Mouse (Mus musculus): Measurements from ENCODE around the gene Olfr609.
"Not testable (repeated sequence)": the region's sequence is repeated elsewhere in the genome, so short reads cannot be mapped to it uniquely, and the experiment has no call there.

Olfr609 gene

DNA sequence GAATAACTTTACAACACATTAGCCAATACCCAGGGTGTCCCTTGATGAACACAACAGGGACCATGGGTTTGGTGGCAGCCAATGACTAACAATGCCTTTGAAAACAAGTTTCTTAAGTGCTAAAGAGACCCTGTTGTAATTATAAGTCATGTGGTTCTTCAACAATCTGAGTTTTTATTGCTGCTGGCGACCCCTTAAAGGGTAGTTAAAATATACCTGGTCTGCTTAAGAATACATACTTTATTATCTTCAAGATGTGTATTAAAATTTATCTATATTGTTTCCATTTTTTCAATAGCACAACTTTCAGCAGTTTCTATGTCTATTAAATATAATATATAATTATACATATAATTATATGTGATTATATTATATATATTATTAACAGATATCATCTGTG lies at the start of gene Olfr609:
Gene Olfr609, minus strand, starts transcription at position 101 of the 400 bp plus-strand sequence.
- no peak for DNase-seq (ENCODE audit: inconsistent age in 2 of 2, low spot score in 1 of 2)

GRCm38 (mm10) chr7:103542617-103543016 lies 44.8 kb upstream of the Olfr609 start, which contains the start of gene Olfr612:
Gene Olfr612 (minus strand): TSS chr7:103542717.
- DNase-seq (ENCODE audit: inconsistent age in 2 of 2, low spot score in 1 of 2): not testable (repeated sequence)

DNA sequence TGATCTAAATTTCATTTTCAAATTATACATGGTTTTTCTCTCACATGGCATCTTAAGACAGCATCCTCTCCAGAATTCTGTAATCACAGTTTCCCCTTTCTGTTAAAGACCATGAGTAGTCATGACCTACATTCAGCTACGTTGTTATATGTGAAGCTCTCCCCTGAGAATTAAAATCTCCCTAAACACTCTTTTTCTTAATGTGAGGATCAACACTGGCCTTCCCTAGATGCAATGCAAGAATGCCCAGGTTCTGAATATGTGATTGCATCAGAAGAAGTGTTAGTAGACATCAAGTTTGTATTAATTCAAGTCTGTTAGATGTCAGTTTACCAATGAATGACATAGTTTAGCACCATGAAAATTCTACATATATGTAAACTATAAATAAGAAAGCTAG lies 22.9 kb upstream of the Olfr609 start, which contains the start of gene Olfr611:
Gene Olfr611, minus strand, starts transcription at position 101 of the 400 bp plus-strand sequence.
- not testable (repeated sequence) for DNase-seq (ENCODE audit: inconsistent age in 2 of 2, low spot score in 1 of 2)

GRCm38 (mm10) chr7:103512022-103512421 lies 14.2 kb upstream of the Olfr609 start, which contains the start of gene Olfr610:
Gene Olfr610 (minus strand): TSS chr7:103512122.
- no peak for DNase-seq (ENCODE audit: inconsistent age in 2 of 2, low spot score in 1 of 2)

- DNase-seq (ENCODE audit: inconsistent age in 2 of 2, low spot score in 1 of 2): not testable (repeated sequence)
Measured at GRCm38 (mm10) chr7:103477106-103477505, 20.8 kb downstream of the Olfr609 start.

- no peak for DNase-seq (ENCODE audit: inconsistent age in 2 of 2, low spot score in 1 of 2)
Measured at GRCm38 (mm10) chr7:103469577-103469976, 28.3 kb downstream of the Olfr609 start, which contains the start of gene Olfr608. Gene Olfr608 (plus strand): TSS chr7:103469877.

DNA sequence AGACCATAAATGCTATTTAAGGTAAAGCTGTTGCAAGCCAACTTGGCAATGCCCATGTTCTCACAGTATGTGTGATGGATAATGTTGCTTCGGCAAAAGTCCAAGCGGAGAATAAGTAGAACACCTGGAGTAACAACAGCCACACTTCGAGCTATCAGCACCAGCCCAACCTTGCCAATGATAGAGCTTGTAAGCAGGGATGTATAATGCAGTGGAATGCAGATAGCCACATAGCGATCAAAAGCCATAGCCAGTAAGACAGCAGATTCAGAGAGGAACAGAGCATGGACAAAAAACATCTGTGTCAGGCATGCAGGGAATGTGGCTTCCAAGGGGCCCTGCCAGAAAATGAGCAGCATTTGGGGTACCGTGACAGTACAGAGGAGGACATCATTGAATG lies 37.3 kb downstream of the Olfr609 start:
- DNase-seq (ENCODE audit: inconsistent age in 2 of 2, low spot score in 1 of 2): no peak

GRCm38 (mm10) chr7:103448746-103449145 lies 49.1 kb downstream of the Olfr609 start, which contains the start of gene Olfr606:
Gene Olfr606 (plus strand): TSS chr7:103449046.
- DNase-seq (ENCODE audit: inconsistent age in 2 of 2, low spot score in 1 of 2): no peak

GRCm38 (mm10) chr7:103445339-103445738 lies 52.5 kb downstream of the Olfr609 start, which contains the start of gene Olfr605:
Gene Olfr605 (minus strand): TSS chr7:103445439.
- DNase-seq (ENCODE audit: inconsistent age in 2 of 2, low spot score in 1 of 2): no peak

Measured in adrenal gland, adult (tissue).